Mouse (Mus musculus) liver, embryonic 12.5 days (tissue): ENCODE results near the gene Csf1. TPM values are rescaled to one million over a fixed set of nuclear protein-coding genes. Genes with fewer than 3 reads are reported as not detected.

ENCODE experiments used
- ATAC-seq: fragments of 200-750 bp; cut with Nextera tagmentation; 2 replicates; pipeline ENCODE4 v1.8.0; 2017; ENCODE audit warnings: moderate number of reproducible peaks, mild to moderate bottlenecking, moderate library complexity
- H3K27ac ChIP-seq: fragments of 300-500 bp; sonication (generic); 2 replicates; pipeline ENCODE4 v1.5.1; 2016; ENCODE audit warnings: mild to moderate bottlenecking
- H3K27me3 ChIP-seq: fragments of 300-500 bp; sonication (generic); replicated peaks from 2 replicates; pipeline ENCODE4 v1.6.1; 2016; ENCODE audit warnings: mild to moderate bottlenecking, moderate library complexity
- H3K36me3 ChIP-seq: fragments of 300-500 bp; sonication (generic); 2 replicates; pipeline ENCODE4 v1.6.1; 2016; ENCODE audit warnings: mild to moderate bottlenecking, moderate library complexity
- H3K4me1 ChIP-seq: fragments of 300-500 bp; sonication (generic); 2 replicates; pipeline ENCODE4 v1.6.1; 2016
- H3K4me2 ChIP-seq: fragments of 300-500 bp; sonication (generic); 2 replicates; pipeline ENCODE4 v1.6.1; 2016; ENCODE audit warnings: mild to moderate bottlenecking, moderate library complexity
- H3K4me3 ChIP-seq: fragments of 300-500 bp; sonication (generic); 2 replicates; pipeline ENCODE4 v1.5.1; 2016; ENCODE audit warnings: mild to moderate bottlenecking, moderate library complexity
- H3K9ac ChIP-seq: fragments of 300-500 bp; sonication (generic); 2 replicates; pipeline ENCODE4 v1.6.1; 2016; ENCODE audit warnings: mild to moderate bottlenecking, moderate library complexity
- H3K9me3 ChIP-seq: fragments of 300-500 bp; sonication (generic); replicated peaks from 2 replicates; pipeline ENCODE4 v1.6.1; 2016; ENCODE audit warnings: mild to moderate bottlenecking, moderate library complexity
- WGBS: fragments of 180-500 bp; shearing (Covaris S2); methylation state at CpG from one replicate; pipeline ENCODE4 v1.1.7; 2016; ENCODE audit not compliant: insufficient replicate concordance; 5-methylcytosine and 5-hydroxymethylcytosine counted together
- polyA plus RNA-seq: library from polyadenylated mRNA; unstranded; fragments of >200 nt; fragmentation: Nextera tagmentation; extraction: Ambion mirVana; gene quantifications from 2 replicates; pipeline ENCODE4 v1.2.1, GENCODE M21; 2016

Gene Csf1
- polyA plus RNA-seq, 1 experiment from 2014 or later, result 8.7 TPM

DNA sequence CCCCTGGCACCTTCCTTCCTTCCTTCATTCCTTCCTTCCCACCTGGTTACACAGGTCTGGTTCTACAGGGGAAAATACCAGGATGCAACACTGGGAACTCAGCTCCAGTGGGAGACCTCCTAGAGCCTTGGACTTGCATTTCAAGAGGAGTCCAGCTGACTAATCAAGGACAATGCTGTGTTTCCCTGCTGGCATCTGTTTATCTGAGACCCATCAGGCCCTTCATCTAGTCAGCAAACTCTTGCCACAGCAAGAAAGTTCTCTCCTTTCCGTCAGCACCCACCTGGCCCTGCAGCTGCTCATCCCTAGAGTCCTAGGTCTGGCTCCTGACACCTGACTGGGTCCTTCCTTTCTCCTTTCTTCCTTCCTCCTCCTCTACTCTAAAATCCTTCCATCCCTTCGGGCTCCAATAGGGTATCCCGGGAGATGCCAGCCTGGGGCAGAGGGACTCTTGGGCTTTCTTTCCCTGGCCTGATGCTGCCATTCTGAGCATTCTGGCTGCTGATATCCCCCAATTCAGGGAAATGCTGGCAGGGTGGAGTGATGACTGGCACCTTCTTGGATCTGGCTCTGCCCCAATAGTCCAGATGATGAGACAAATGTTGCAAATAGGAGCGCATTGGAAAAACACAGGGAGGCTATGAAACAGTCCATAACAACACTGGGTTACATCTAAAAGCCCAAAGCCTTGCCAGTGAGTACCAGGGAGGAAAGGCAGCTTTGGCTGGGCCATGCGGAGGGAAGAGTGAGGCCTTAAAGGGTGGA, 2.7 kb downstream of the Csf1 start:
- peak overlapping the region; percentile 63; the same call in 1 of the 2 replicates for H3K4me3 ChIP-seq
- H3K9ac ChIP-seq, result no peak overlapping the region
- H3K27me3 ChIP-seq, result peaks cover 49% of the 10 kb centered on the region
- no peak for ATAC-seq
- no peak overlapping the region for H3K27ac ChIP-seq
- H3K36me3 ChIP-seq, result peaks cover 22% of the 10 kb centered on the region
- peaks cover 12% of the 10 kb centered on the region; the same call in 1 of the 2 replicates for H3K4me1 ChIP-seq
- WGBS, result 69% methylated on average over 5 of the region's 5 CpGs
- H3K9me3 ChIP-seq, result no peaks in the 10 kb centered on the region
- peak overlapping the region; percentile 79; the same call in 1 of the 2 replicates for H3K4me2 ChIP-seq

DNA sequence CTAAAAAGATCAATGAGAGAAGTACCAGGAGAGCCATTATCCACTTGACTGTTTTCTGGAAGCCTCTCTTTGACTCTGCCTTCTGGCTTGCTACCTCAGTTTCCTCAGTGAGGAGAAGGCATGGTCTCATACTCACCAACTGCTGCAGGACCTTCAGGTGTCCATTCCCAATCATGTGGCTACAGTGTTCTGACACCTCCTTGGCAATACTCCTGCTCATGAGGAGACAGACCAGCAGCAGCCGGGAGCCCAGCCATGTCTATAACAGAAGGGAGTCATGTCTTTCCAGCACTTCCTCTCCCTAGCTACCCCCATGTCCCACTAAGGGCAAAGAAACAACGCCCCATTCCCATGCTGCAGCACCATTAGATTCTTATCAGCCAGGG, 3.8 kb downstream of the Csf1 start:
- Histone ChIP-seq H3K36me3 (peaks cover 32% of the 10 kb centered on the region), H3K4me1 (peaks cover 12% of the 10 kb centered on the region; the same call in 1 of the 2 replicates), H3K4me3 (no peak overlapping the region), H3K9ac (no peak overlapping the region), H3K4me2 (no peak overlapping the region), H3K27me3 (peaks cover 42% of the 10 kb centered on the region), H3K9me3 (no peaks in the 10 kb centered on the region), H3K27ac (no peak overlapping the region)
- WGBS, result 56% methylated on average over 2 of the region's 2 CpGs
- no peak for ATAC-seq

- 53% methylated on average over 5 of the region's 5 CpGs for WGBS
- H3K27ac ChIP-seq, result no peak overlapping the region
- H3K9me3 ChIP-seq, result no peaks in the 10 kb centered on the region
- ATAC-seq, result no peak
- H3K4me1 ChIP-seq, result peaks cover 12% of the 10 kb centered on the region; the same call in 1 of the 2 replicates
- peaks cover 33% of the 10 kb centered on the region for H3K36me3 ChIP-seq
- H3K9ac ChIP-seq, result no peak overlapping the region
- peaks cover 37% of the 10 kb centered on the region for H3K27me3 ChIP-seq
- H3K4me2 ChIP-seq, result no peak overlapping the region
- no peak overlapping the region for H3K4me3 ChIP-seq
Observed at GRCm38 (mm10) chr3:107755702-107756480, 4.4 kb downstream of the Csf1 start.

GRCm38 (mm10) chr3:107754632-107755031, 5.6 kb downstream of the Csf1 start:
- H3K27me3 ChIP-seq, result peaks cover 24% of the 10 kb centered on the region
- ATAC-seq, result no peak
- H3K27ac ChIP-seq, result no peak overlapping the region
- no peak overlapping the region for H3K4me2 ChIP-seq
- 35% methylated on average over 3 of the region's 3 CpGs for WGBS
- no peak overlapping the region for H3K9ac ChIP-seq
- H3K36me3 ChIP-seq, result peaks cover 45% of the 10 kb centered on the region
- no peaks in the 10 kb centered on the region for H3K9me3 ChIP-seq
- peaks cover 12% of the 10 kb centered on the region; the same call in 1 of the 2 replicates for H3K4me1 ChIP-seq
- H3K4me3 ChIP-seq, result no peak overlapping the region

DNA sequence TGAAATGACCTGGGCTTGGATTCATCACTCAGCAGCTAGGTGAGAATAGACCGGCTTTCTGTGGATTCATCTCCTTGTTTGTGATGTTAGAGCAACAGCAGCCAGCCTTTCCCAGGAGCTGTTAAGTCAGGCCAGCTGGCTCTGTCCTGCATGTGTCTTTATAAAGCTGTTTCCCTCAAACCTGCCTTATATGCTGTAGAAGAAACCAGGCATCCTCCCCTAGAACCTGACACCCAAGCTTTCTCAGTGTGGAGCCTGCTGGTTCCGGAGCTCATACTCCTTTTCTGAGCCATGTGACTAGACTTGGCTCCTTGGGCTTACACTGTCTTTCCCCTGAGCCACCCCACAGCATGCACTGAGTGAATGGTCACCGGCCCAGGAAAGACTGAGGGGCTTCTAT, 8.7 kb downstream of the Csf1 start:
- WGBS, result 59% methylated on average over 3 of the region's 3 CpGs
- H3K4me2 ChIP-seq, result no peak overlapping the region
- H3K4me1 ChIP-seq, result no peaks in the 10 kb centered on the region

DNA sequence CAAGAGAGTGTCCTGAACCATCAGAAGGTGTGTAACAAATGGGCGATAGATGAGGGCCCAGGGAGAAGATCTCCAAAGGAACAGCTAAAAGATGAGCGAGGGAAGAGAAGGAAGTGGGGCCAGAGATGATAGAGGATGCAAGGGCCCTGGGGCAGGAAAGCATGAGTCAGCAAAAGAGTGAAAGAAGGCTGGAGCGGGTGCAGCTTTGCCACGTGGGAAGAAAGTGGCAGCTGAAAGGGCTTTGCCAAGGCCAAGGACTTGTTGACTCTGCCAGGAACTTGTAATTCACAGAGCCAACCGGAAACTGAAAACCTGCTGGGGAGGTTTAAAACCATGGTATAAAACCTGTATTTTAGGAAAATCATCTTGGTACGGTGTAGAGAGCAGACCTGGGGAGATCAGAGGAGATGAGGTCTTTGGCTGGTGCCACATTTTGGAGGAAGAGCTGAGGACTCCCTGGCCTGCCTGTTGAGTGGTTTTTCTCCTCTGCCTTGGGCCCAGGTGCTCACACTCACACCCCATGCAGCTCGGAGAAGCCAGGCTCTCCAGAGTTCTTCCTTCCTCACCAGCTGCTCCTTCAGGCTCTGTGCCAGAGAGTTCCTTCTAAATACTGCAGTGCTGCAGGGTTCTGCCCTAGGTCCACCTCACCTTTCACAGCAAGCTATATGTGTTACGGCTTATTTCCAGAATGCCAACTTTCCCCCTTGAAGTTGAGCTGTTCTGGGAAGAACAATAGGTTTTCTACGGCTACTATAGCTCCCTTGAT, 9.3 kb downstream of the Csf1 start:
- Histone ChIP-seq H3K27ac (no peak overlapping the region), H3K27me3 (no peaks in the 10 kb centered on the region), H3K4me3 (no peak overlapping the region), H3K4me1 (no peaks in the 10 kb centered on the region), H3K9ac (no peak overlapping the region), H3K4me2 (no peak overlapping the region), H3K36me3 (peaks cover 57% of the 10 kb centered on the region), H3K9me3 (no peaks in the 10 kb centered on the region)
- WGBS, result 45% methylated on average over 9 of the region's 9 CpGs
- ATAC-seq, result no peak

More for the DNA sequence above, 8.7 kb downstream of the Csf1 start:
- Histone ChIP-seq H3K4me3 (no peak overlapping the region), H3K27ac (no peak overlapping the region), H3K9ac (no peak overlapping the region), H3K9me3 (no peaks in the 10 kb centered on the region), H3K27me3 (no peaks in the 10 kb centered on the region), H3K36me3 (peaks cover 61% of the 10 kb centered on the region)
- no peak for ATAC-seq

GRCm38 (mm10) chr3:107749446-107749845, 10.8 kb downstream of the Csf1 start:
- Histone ChIP-seq H3K4me2 (no peak overlapping the region), H3K27ac (no peak overlapping the region), H3K9ac (no peak overlapping the region), H3K4me3 (no peak overlapping the region), H3K36me3 (peaks cover 55% of the 10 kb centered on the region), H3K27me3 (no peaks in the 10 kb centered on the region), H3K9me3 (no peaks in the 10 kb centered on the region), H3K4me1 (no peaks in the 10 kb centered on the region)
- 75% methylated on average over 4 of the region's 4 CpGs for WGBS
- peak; percentile 27; the same call in 1 of the 2 replicates for ATAC-seq

- H3K9ac ChIP-seq, result no peak overlapping the region
- H3K9me3 ChIP-seq, result no peaks in the 10 kb centered on the region
- no peak overlapping the region for H3K4me2 ChIP-seq
- H3K27ac ChIP-seq, result no peak overlapping the region
- no peaks in the 10 kb centered on the region for H3K27me3 ChIP-seq
- H3K36me3 ChIP-seq, result peaks cover 47% of the 10 kb centered on the region
- 66% methylated on average over 14 of the region's 14 CpGs for WGBS
- ATAC-seq, result no peak
- peaks cover 9% of the 10 kb centered on the region for H3K4me1 ChIP-seq
- H3K4me3 ChIP-seq, result no peak overlapping the region
Observed at GRCm38 (mm10) chr3:107748260-107748955, 11.9 kb downstream of the Csf1 start.

DNA sequence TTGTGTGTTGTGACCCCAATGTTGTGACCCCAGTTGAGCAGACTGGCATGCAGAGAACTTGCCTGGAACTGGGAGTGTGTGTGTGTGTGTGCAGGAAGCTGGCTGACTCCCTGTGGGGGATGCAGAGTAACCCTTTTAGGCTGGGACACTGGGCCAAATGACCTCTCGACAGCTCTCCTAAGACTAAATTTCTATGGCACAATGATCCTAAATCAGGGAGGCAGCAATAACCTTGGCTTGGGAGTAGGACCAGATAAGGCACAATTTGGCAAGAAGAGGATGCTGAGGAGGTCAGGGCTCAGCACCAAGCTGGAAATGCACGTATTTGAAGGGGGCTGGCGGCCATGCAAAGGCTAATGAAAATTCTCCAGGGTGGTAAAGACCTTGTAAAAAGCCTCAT, 14.2 kb downstream of the Csf1 start:
- H3K36me3 ChIP-seq, result peaks cover 33% of the 10 kb centered on the region
- H3K9ac ChIP-seq, result no peak overlapping the region
- no peaks in the 10 kb centered on the region for H3K27me3 ChIP-seq
- H3K9me3 ChIP-seq, result no peaks in the 10 kb centered on the region
- no peak overlapping the region for H3K4me2 ChIP-seq
- 66% methylated on average over 3 of the region's 3 CpGs for WGBS
- H3K4me1 ChIP-seq, result peaks cover 31% of the 10 kb centered on the region
- no peak overlapping the region for H3K27ac ChIP-seq
- ATAC-seq, result no peak
- H3K4me3 ChIP-seq, result no peak overlapping the region

DNA sequence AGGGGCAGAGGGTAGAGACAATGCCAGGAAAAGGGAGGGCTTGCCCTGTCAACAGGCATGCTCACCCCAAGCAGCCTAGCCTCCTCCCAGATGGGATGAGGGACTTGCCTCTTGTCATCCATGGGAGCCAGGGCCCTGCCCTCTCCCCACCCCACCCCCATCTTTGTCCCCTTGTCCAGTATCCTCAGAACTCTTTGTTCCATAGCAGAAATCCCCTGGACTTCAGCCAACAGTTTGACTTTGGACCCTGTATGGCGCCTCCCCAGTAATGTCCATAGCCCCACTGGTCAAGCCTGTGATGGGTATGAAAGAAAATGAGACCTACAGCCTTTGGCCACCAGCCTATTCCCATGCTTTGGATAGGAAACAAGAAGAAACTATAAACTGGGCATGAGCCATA, 16.6 kb downstream of the Csf1 start:
- 0 out of 2 replicates have a peak, but pooled peaks have one; percentile 11 for ATAC-seq
- Histone ChIP-seq H3K27ac (no peak overlapping the region), H3K9me3 (no peaks in the 10 kb centered on the region), H3K9ac (no peak overlapping the region), H3K4me3 (no peak overlapping the region), H3K4me1 (peaks cover 45% of the 10 kb centered on the region), H3K36me3 (peaks cover 11% of the 10 kb centered on the region; the same call in 1 of the 2 replicates), H3K27me3 (no peaks in the 10 kb centered on the region), H3K4me2 (no peak overlapping the region)
- 60% methylated on average over 1 of the region's 1 CpGs for WGBS

DNA sequence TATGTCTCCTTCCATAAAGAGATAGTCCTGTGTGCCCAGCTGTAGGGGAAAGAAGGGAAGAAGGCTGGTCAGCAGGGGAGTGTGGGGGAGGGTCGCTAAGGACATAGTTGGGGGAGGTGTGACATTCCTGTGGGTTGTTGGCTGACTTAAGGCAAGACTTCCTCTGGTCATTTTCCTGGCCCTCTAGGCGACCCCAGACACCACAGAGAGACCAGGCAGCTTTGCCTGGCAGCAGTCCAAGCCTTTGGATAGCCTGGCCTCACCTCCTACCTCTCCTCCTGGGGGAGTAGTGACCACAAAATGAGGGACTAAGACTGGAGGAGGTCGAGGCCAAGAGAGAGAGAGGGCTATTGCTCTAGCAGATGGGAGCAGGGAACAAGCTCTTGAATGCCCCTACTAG, 17.2 kb downstream of the Csf1 start:
- peaks cover 9% of the 10 kb centered on the region; the same call in 1 of the 2 replicates for H3K36me3 ChIP-seq
- H3K9ac ChIP-seq, result no peak overlapping the region
- H3K27ac ChIP-seq, result no peak overlapping the region
- H3K9me3 ChIP-seq, result no peaks in the 10 kb centered on the region
- H3K4me2 ChIP-seq, result no peak overlapping the region
- no peak overlapping the region for H3K4me3 ChIP-seq
- peaks cover 45% of the 10 kb centered on the region for H3K4me1 ChIP-seq
- ATAC-seq, result no peak
- 9% methylated on average over 3 of the region's 3 CpGs for WGBS
- H3K27me3 ChIP-seq, result no peaks in the 10 kb centered on the region
